In genomic region chr9:58766959-58767955, GRCm38 (mm10) we compare ENCODE assay signal across 8 mouse cellular contexts. TPM values are rescaled to one million over a fixed set of nuclear protein-coding genes. Genes with fewer than 3 reads are reported as not detected.
DNase-seq lines count a peak whose midpoint lies in the region; ATAC-seq lines count a peak whose summit lies in the region.
"Had no signal": no experiment of that assay in that cellular context is flagged by ENCODE, and none has a peak within 500 bp of the region (broad histone marks: within the 10 kb centered on the region; RNA-seq: fewer than 3 reads in every experiment).

No protein-coding gene starts in this region.

- H3K27ac ChIP-seq in hindbrain, embryonic 14.5 days, result no peak overlapping the region
- no peak overlapping the region for H3K27ac ChIP-seq in midbrain, embryonic 13.5 days

- H3K4me1 ChIP-seq in hindbrain, embryonic 14.5 days (replicated peaks; ENCODE audit: control insufficient read depth, insufficient read depth, low read length), result peaks cover 9% of the 10 kb centered on the region; the same call in 1 of the 2 replicates
- peaks cover 11% of the 10 kb centered on the region for H3K4me1 ChIP-seq in midbrain, embryonic 13.5 days (replicated peaks)

- no peak overlapping the region for H3K4me3 ChIP-seq in hindbrain, embryonic 14.5 days (replicated peaks; ENCODE audit: low read length)
- no peak overlapping the region for H3K4me3 ChIP-seq in midbrain, embryonic 13.5 days (replicated peaks)
- H3K4me3 ChIP-seq: megakaryocyte, embryonic 14.5 days had no signal

- no peaks in the 10 kb centered on the region for H3K27me3 ChIP-seq in hindbrain, embryonic 14.5 days (ENCODE audit: control insufficient read depth, insufficient read depth, low read length)
- no peaks in the 10 kb centered on the region for H3K27me3 ChIP-seq in midbrain, embryonic 13.5 days

- no peaks in the 10 kb centered on the region for H3K9me3 ChIP-seq in hindbrain, embryonic 14.5 days (ENCODE audit: control insufficient read depth, low read length)
- no peaks in the 10 kb centered on the region for H3K9me3 ChIP-seq in midbrain, embryonic 13.5 days

- ATAC-seq in hindbrain, embryonic 14.5 days (ENCODE audit: low FRiP score), result peak; percentile 91
- peak; percentile 97 for ATAC-seq in midbrain, embryonic 13.5 days

- no peak overlapping the region for H3K4me2 ChIP-seq in hindbrain, embryonic 14.5 days (replicated peaks)
- H3K4me2 ChIP-seq in midbrain, embryonic 13.5 days (replicated peaks), result no peak overlapping the region

- WGBS in hindbrain, embryonic 14.5 days, result 68% methylated on average over 14 of the region's 17 CpGs
- 74% methylated on average over 17 of the region's 17 CpGs for WGBS in midbrain, embryonic 13.5 days

- peak; percentile 4 for DNase-seq in CD4-positive helper T cell, adult 2 months (ENCODE audit: low read depth, low spot score)
- peak; percentile 33 for DNase-seq in WW6 (ENCODE audit: low read depth, low spot score)
- no peak for DNase-seq in hindbrain, embryonic 14.5 days (ENCODE audit: low spot score)
- DNase-seq in frontal cortex, postnatal 14 days (ENCODE audit: low spot score in 2 of 2), result no peak
- DNase-seq in kidney, postnatal 25 days, result no peak
- no peak for DNase-seq in urinary bladder, postnatal 14 days (ENCODE audit: low spot score)

- no peaks in the 10 kb centered on the region for H3K36me3 ChIP-seq in hindbrain, embryonic 14.5 days (replicated peaks; ENCODE audit: control insufficient read depth, insufficient read depth)
- no peaks in the 10 kb centered on the region for H3K36me3 ChIP-seq in midbrain, embryonic 13.5 days

- no peak overlapping the region for H3K9ac ChIP-seq in hindbrain, embryonic 14.5 days
- H3K9ac ChIP-seq in midbrain, embryonic 13.5 days (replicated peaks), result no peak overlapping the region

RNA-seq across cellular contexts. Expression of gene Rec114, which starts 23.5 kb away (rescaled TPM):
- 2.8 TPM in 2 replicates for polyA plus RNA-seq in hindbrain, embryonic 14.5 days (2014; fragmentation: Nextera tagmentation; extraction: Ambion mirVana)
- polyA plus RNA-seq in midbrain, embryonic 13.5 days (2015; fragmentation: Nextera tagmentation; extraction: Ambion mirVana), result 1.3 and 1.5 TPM in 2 replicates

RNA-seq across cellular contexts. Expression of gene Hcn4, which starts 56.0 kb away (rescaled TPM):
- 4.9 and 6.2 TPM in 2 replicates for polyA plus RNA-seq in hindbrain, embryonic 14.5 days (2014; fragmentation: Nextera tagmentation; extraction: Ambion mirVana)
- 2.8 and 3.7 TPM in 2 replicates for polyA plus RNA-seq in midbrain, embryonic 13.5 days (2015; fragmentation: Nextera tagmentation; extraction: Ambion mirVana)

Comparison
In these comparisons a context has a peak if more than half of its experiments do, and no peak if none do; other contexts are left out.
1. DNase-seq: peak in CD4-positive helper T cell, adult 2 months (single experiment) and WW6 (single experiment); none in hindbrain, embryonic 14.5 days (single experiment), frontal cortex, postnatal 14 days (0 of 2), kidney, postnatal 25 days (0 of 2) and urinary bladder, postnatal 14 days (single experiment).